Mouse (Mus musculus) right cerebral cortex, postnatal 25 days (tissue): ENCODE measurements at regions not wholly inside any gene's neighbourhood (a gene's known extent, or its start where the extent isn't known, plus 50 kb on each side); places are given as distances from the start of the nearest gene placed in this dataset.

ENCODE experiments used
- DNase-seq: peaks from one replicate; pipeline ENCODE4 v3.0.0; 2022

- no peak for DNase-seq
Measured at GRCm38 (mm10) chr17:64499281-64499997, 101.1 kb upstream of the Man2a1 start.

GRCm38 (mm10) chr17:64502376-64502775 is 98.2 kb upstream of the Man2a1 start:
- DNase-seq, result no peak

GRCm38 (mm10) chr17:64505956-64506355 is 94.6 kb upstream of the Man2a1 start:
- DNase-seq, result no peak

- DNase-seq, result no peak
Measured at GRCm38 (mm10) chr17:64511139-64511779, 89.3 kb upstream of the Man2a1 start.

- DNase-seq, result no peak
Measured at GRCm38 (mm10) chr17:64522213-64522612, 78.3 kb upstream of the Man2a1 start.

- no peak for DNase-seq
Measured at GRCm38 (mm10) chr17:64523899-64524298, 76.6 kb upstream of the Man2a1 start.

- DNase-seq, result no peak
Measured at GRCm38 (mm10) chr17:64527817-64528216, 72.7 kb upstream of the Man2a1 start.

- DNase-seq, result no peak
Measured at GRCm38 (mm10) chr17:64528476-64528875, 72.1 kb upstream of the Man2a1 start.

- no peak for DNase-seq
Measured at GRCm38 (mm10) chr17:64529296-64529994, 71.1 kb upstream of the Man2a1 start.

- no peak for DNase-seq
Measured at GRCm38 (mm10) chr17:64531150-64531549, 69.4 kb upstream of the Man2a1 start.

GRCm38 (mm10) chr17:64534323-64534722 is 66.2 kb upstream of the Man2a1 start:
- no peak for DNase-seq

- DNase-seq, result no peak
Measured at GRCm38 (mm10) chr17:64538520-64538953, 62.0 kb upstream of the Man2a1 start.

- no peak for DNase-seq
Measured at GRCm38 (mm10) chr17:64540411-64540810, 60.1 kb upstream of the Man2a1 start.

- DNase-seq, result no peak
Measured at GRCm38 (mm10) chr17:64548536-64548935, 52.0 kb upstream of the Man2a1 start.

GRCm38 (mm10) chr17:64550034-64550433 is 50.5 kb upstream of the Man2a1 start:
- no peak for DNase-seq
